Mouse (Mus musculus) midbrain, embryonic 12.5 days (tissue): ENCODE results near the gene Matk. TPM values are rescaled to one million over a fixed set of nuclear protein-coding genes. Genes with fewer than 3 reads are reported as not detected.

Source experiments
- ATAC-seq: fragments of 200-750 bp; cut with Nextera tagmentation; 2 replicates; pipeline ENCODE4 v1.8.0; 2017; ENCODE audit warnings: low read depth, moderate TSS enrichment, moderate library complexity; ENCODE audit not compliant: low FRiP score
- H3K27ac ChIP-seq: fragments of 300-500 bp; sonication (generic); replicated peaks from 2 replicates; pipeline ENCODE4 v1.5.1; 2016; ENCODE audit warnings: mild to moderate bottlenecking
- H3K27me3 ChIP-seq: fragments of 300-500 bp; sonication (generic); 2 replicates; pipeline ENCODE4 v1.6.1; 2016; ENCODE audit warnings: mild to moderate bottlenecking
- H3K36me3 ChIP-seq: fragments of 300-500 bp; sonication (generic); 2 replicates; pipeline ENCODE4 v1.6.1; 2016
- H3K4me1 ChIP-seq: fragments of 300-500 bp; sonication (generic); 2 replicates; pipeline ENCODE4 v1.6.1; 2016
- H3K4me2 ChIP-seq: fragments of 300-500 bp; sonication (generic); replicated peaks from 2 replicates; pipeline ENCODE4 v1.6.1; 2016; ENCODE audit warnings: mild to moderate bottlenecking, moderate library complexity
- H3K4me3 ChIP-seq: fragments of 300-500 bp; sonication (generic); 2 replicates; pipeline ENCODE4 v1.5.1; 2016; ENCODE audit warnings: mild to moderate bottlenecking
- H3K9ac ChIP-seq: fragments of 300-500 bp; sonication (generic); replicated peaks from 2 replicates; pipeline ENCODE4 v1.6.1; 2016; ENCODE audit warnings: mild to moderate bottlenecking, moderate library complexity
- H3K9me3 ChIP-seq: fragments of 300-500 bp; sonication (generic); 2 replicates; pipeline ENCODE4 v1.6.1; 2016; ENCODE audit warnings: mild to moderate bottlenecking
- WGBS: fragments of 180-500 bp; shearing (Covaris S2); methylation state at CpG from one replicate; pipeline ENCODE4 v1.1.7; 2016; 5-methylcytosine and 5-hydroxymethylcytosine counted together
- polyA plus RNA-seq: library from polyadenylated mRNA; unstranded; fragments of >200 nt; fragmentation: Nextera tagmentation; extraction: Ambion mirVana; gene quantifications from 2 replicates; pipeline ENCODE4 v1.2.1, GENCODE M21; 2016

The Matk gene
- polyA plus RNA-seq, 1 experiment from 2014 or later, result 5.0 TPM

DNA sequence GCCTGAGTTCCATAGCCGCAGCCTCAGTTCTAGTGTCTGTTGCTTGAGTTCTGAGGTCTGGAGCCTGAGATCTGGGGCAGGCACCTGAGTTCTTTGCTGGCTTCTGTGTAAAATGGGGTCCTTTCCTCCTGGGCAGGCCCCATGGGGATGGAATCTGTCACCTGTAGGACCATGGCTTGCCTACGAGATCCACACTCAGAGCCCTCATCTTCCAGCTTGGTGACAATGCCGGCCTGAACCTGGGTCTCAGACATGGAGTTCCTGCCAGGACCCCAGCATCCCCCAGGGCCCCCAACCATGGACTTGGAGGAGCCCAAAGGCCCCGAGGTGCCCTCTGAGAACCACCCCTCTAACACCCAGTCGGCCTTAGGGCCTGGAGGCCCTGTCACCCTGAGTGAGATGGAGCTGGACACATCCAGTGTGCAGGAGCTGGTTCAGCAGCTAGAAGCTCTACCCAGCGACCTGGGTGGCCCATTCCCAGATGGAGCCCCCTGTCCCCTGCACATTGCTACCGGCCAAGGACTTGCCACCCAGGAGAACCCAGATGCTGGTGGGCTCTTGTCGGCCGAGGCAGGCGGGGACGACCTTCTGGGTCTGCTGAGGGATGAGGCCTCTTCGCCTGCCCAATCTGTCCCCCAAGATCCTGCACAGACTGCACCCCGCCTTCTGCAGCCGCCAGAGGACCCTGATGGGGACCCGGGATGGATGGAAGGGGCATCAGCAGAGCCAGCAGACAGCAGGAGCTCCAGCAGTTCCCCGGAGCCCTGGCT is 16.1 kb downstream of the Matk start:
- Histone ChIP-seq H3K9ac (peak overlapping the region; percentile 79), H3K27ac (no peak overlapping the region), H3K27me3 (no peaks in the 10 kb centered on the region), H3K36me3 (peaks cover 47% of the 10 kb centered on the region), H3K4me3 (peak overlapping the region; percentile 63), H3K4me2 (peak overlapping the region; percentile 79), H3K9me3 (no peaks in the 10 kb centered on the region), H3K4me1 (peaks cover 15% of the 10 kb centered on the region)
- WGBS, result 80% methylated on average over 16 of the region's 16 CpGs
- no peak for ATAC-seq

GRCm38 (mm10) chr10:81272356-81272755 is 19.6 kb downstream of the Matk start:
- WGBS, result 98% methylated on average over 21 of the region's 21 CpGs
- no peak overlapping the region for H3K4me2 ChIP-seq
- peaks cover 11% of the 10 kb centered on the region for H3K4me1 ChIP-seq
- H3K27ac ChIP-seq, result no peak overlapping the region
- no peak overlapping the region for H3K4me3 ChIP-seq
- H3K36me3 ChIP-seq, result peaks cover 34% of the 10 kb centered on the region
- no peak overlapping the region for H3K9ac ChIP-seq
- H3K27me3 ChIP-seq, result no peaks in the 10 kb centered on the region
- H3K9me3 ChIP-seq, result no peaks in the 10 kb centered on the region
- no peak for ATAC-seq

DNA sequence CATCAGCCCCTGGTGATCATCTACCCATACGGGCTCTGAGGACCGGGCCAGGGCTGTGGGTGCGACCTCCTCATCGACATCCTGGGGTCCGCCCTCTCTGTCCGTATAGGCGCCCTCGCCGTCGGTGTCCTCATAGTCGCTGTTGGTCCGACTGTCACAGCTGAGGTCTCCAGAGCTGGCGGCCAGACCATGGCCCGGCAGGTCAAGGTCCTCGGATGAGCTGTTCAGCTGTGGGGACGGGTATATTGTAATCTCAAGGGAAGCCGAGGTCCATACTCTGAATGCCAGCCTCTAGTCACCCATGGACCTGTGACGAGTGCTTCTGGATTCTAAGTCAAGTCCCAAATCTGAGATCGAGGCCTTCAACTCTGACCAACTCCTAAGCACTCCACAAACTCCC is 21.1 kb downstream of the Matk start:
- Histone ChIP-seq H3K4me2 (no peak overlapping the region), H3K27ac (no peak overlapping the region), H3K4me3 (no peak overlapping the region), H3K9ac (no peak overlapping the region), H3K36me3 (peaks cover 34% of the 10 kb centered on the region), H3K9me3 (no peaks in the 10 kb centered on the region), H3K4me1 (peaks cover 4% of the 10 kb centered on the region), H3K27me3 (no peaks in the 10 kb centered on the region)
- 95% methylated on average over 19 of the region's 19 CpGs for WGBS
- no peak for ATAC-seq

DNA sequence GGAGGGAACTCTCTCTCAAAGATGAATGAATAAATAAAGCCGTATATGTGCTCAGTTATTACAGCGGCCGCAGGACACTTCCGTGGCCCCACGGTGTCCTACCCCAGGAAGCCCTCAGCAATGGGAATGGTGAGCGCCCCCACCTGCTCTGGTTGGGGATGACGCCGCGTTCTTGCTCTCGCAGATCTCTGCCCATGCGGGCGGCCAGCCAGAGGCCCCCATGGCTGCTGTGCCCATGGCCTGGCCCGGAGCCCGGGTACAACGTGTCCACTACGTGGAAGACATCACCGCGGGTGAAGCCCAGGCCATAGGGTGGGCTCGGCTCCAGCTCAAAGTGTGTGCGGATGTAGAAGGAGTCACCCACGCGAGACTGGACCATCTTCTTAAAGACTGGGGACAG is 24.9 kb downstream of the Matk start:
- no peaks in the 10 kb centered on the region for H3K4me1 ChIP-seq
- 79% methylated on average over 22 of the region's 22 CpGs for WGBS
- ATAC-seq, result no peak

GRCm38 (mm10) chr10:81279496-81279895 is 26.8 kb downstream of the Matk start:
- ATAC-seq, result no peak
- H3K9ac ChIP-seq, result no peak overlapping the region
- no peak overlapping the region for H3K4me2 ChIP-seq
- peaks cover 37% of the 10 kb centered on the region for H3K27me3 ChIP-seq
- 0 out of 2 replicates have a peak, but pooled peaks cover 3% of the 10 kb centered on the region for H3K36me3 ChIP-seq
- H3K27ac ChIP-seq, result no peak overlapping the region
- no peak overlapping the region for H3K4me3 ChIP-seq
- WGBS, result 56% methylated on average over 10 of the region's 10 CpGs
- no peaks in the 10 kb centered on the region for H3K4me1 ChIP-seq
- H3K9me3 ChIP-seq, result no peaks in the 10 kb centered on the region

More for the DNA sequence above, 24.9 kb downstream of the Matk start:
- Histone ChIP-seq H3K36me3 (peaks cover 12% of the 10 kb centered on the region), H3K9me3 (no peaks in the 10 kb centered on the region), H3K27ac (no peak overlapping the region), H3K4me2 (no peak overlapping the region), H3K9ac (no peak overlapping the region), H3K27me3 (peaks cover 19% of the 10 kb centered on the region; the same call in 1 of the 2 replicates), H3K4me3 (no peak overlapping the region)

DNA sequence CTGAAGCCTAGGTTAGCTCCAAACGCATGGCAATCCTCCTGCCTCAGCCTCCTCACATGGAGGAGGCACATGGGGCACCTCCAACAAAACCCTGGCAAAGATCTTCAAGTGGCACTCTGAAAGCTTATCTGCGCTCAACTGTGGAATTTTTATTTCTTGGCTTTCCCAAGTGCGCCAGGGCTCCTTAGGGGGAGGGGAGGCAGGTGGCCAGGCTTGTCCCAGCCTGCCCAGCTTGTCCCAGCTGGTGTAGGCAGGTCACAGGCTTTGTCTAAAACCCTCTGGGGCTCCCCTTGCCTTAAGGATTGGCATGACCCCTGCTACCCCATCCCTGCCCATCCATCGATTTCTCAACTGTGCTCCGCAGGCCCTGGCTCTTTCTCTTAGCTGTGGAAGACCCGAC is 31.5 kb downstream of the Matk start:
- H3K4me1 ChIP-seq, result peaks cover 5% of the 10 kb centered on the region; the same call in 1 of the 2 replicates
- H3K9ac ChIP-seq, result no peak overlapping the region
- ATAC-seq, result no peak
- H3K4me3 ChIP-seq, result no peak overlapping the region
- no peak overlapping the region for H3K4me2 ChIP-seq
- H3K27ac ChIP-seq, result no peak overlapping the region
- no peaks in the 10 kb centered on the region for H3K9me3 ChIP-seq
- H3K27me3 ChIP-seq, result peaks cover 62% of the 10 kb centered on the region
- no peaks in the 10 kb centered on the region for H3K36me3 ChIP-seq
- WGBS, result 58% methylated on average over 6 of the region's 6 CpGs

DNA sequence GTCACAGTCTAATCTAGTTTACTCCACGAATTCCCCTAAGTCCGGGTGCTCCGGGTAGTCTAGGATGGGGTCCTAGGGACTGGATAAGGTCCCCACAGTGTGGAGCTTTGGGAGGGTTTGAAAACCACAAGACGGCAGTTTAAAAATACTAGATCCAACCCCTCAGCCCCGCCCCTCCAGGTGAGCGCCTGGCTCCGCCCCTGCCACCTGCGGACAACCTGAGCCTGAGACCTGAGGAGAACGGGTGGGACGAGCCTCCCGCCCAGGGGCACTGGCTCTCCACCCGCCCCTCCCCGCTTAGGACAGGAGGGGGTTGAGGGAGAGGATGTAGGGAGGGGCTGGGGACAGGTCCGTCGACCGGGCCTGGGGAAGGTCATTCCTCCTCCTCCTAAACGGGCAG is 32.0 kb downstream of the Matk start:
- H3K4me3 ChIP-seq, result no peak overlapping the region
- H3K4me2 ChIP-seq, result peak overlapping the region; percentile 72

GRCm38 (mm10) chr10:81285694-81286450 is 33.1 kb downstream of the Matk start:
- Histone ChIP-seq H3K36me3 (no peaks in the 10 kb centered on the region), H3K4me3 (peak overlapping the region; percentile 50), H3K9me3 (no peaks in the 10 kb centered on the region), H3K27me3 (peaks cover 65% of the 10 kb centered on the region), H3K27ac (no peak overlapping the region), H3K4me1 (peaks cover 10% of the 10 kb centered on the region; the same call in 1 of the 2 replicates), H3K4me2 (peak overlapping the region; percentile 72), H3K9ac (peak overlapping the region; percentile 56)
- WGBS, result 2% methylated on average over 54 of the region's 54 CpGs
- peak; percentile 75 for ATAC-seq

More for the DNA sequence above, 32.0 kb downstream of the Matk start:
- no peaks in the 10 kb centered on the region for H3K9me3 ChIP-seq
- peaks cover 5% of the 10 kb centered on the region; the same call in 1 of the 2 replicates for H3K4me1 ChIP-seq
- H3K27me3 ChIP-seq, result peaks cover 65% of the 10 kb centered on the region
- 15% methylated on average over 17 of the region's 17 CpGs for WGBS
- H3K27ac ChIP-seq, result no peak overlapping the region
- ATAC-seq, result no peak
- no peaks in the 10 kb centered on the region for H3K36me3 ChIP-seq
- H3K9ac ChIP-seq, result no peak overlapping the region

GRCm38 (mm10) chr10:81286586-81286985 is 33.9 kb downstream of the Matk start:
- Histone ChIP-seq H3K27ac (no peak overlapping the region), H3K4me2 (no peak overlapping the region), H3K36me3 (no peaks in the 10 kb centered on the region), H3K4me3 (no peak overlapping the region), H3K9me3 (no peaks in the 10 kb centered on the region), H3K9ac (no peak overlapping the region), H3K4me1 (peaks cover 13% of the 10 kb centered on the region; the same call in 1 of the 2 replicates), H3K27me3 (peaks cover 65% of the 10 kb centered on the region)
- WGBS, result 48% methylated on average over 6 of the region's 6 CpGs
- no peak for ATAC-seq

DNA sequence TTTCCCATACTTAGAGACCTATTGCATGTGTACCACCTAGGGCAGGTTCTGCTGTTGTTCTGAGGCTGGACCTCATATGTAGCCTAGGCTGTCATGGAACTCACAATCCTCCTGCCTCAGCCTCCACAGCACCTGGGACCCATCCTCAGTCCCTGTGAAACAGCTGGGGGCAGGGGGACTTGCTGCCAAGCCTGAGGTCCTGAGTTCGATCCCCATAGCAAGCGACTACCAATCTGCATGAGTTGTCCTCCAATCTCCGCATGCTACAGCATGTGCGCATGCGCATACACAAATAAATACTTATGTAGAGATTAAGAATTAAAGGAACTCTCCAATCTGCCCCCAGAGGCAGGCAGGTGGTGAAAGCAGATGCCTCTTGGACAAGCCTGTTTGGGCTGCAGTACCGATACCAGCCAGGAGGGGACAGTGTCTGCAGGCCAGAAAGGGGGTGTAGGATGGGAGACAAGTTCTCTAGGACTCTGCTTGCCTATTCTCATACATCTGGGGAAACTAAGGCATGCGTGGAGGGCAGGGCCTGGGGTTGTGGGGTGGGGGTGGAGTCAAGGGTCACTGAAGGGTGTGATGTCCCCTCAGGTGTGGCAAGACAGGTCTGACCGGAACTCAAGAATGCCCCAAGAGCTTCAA is 34.9 kb downstream of the Matk start:
- H3K27me3 ChIP-seq, result peaks cover 68% of the 10 kb centered on the region
- H3K4me1 ChIP-seq, result peaks cover 13% of the 10 kb centered on the region; the same call in 1 of the 2 replicates
- H3K9me3 ChIP-seq, result no peaks in the 10 kb centered on the region
- no peak overlapping the region for H3K4me2 ChIP-seq
- ATAC-seq, result no peak
- WGBS, result 61% methylated on average over 8 of the region's 8 CpGs
- no peak overlapping the region for H3K27ac ChIP-seq
- H3K9ac ChIP-seq, result no peak overlapping the region
- H3K4me3 ChIP-seq, result no peak overlapping the region
- H3K36me3 ChIP-seq, result no peaks in the 10 kb centered on the region

DNA sequence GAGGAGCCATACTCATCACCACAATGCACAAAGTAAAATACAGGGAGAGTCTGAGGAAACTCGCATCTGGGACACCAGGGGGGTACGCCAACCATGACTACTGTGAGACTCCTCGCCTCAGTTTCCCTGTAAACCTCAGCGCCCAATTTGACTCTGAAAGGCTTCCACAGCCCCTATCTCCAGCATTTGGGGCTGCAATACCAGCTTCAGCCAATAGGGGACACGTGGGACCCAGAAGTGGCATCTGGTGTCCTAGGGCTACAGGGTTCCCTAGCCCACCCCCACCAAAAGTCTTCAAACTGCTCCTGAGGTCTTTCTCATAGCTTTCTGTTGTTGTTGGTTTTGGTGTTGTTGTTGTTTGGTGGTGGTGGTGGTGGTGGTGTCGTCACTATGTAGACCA is 35.9 kb downstream of the Matk start:
- Histone ChIP-seq H3K27ac (no peak overlapping the region), H3K9ac (no peak overlapping the region), H3K36me3 (no peaks in the 10 kb centered on the region), H3K9me3 (no peaks in the 10 kb centered on the region), H3K4me3 (no peak overlapping the region), H3K4me1 (peaks cover 16% of the 10 kb centered on the region), H3K4me2 (no peak overlapping the region), H3K27me3 (peaks cover 59% of the 10 kb centered on the region)
- ATAC-seq, result no peak
- 28% methylated on average over 6 of the region's 6 CpGs for WGBS

GRCm38 (mm10) chr10:81289278-81289677 is 36.5 kb downstream of the Matk start:
- H3K9me3 ChIP-seq, result no peaks in the 10 kb centered on the region
- no peak overlapping the region for H3K9ac ChIP-seq
- no peak overlapping the region for H3K4me3 ChIP-seq
- no peaks in the 10 kb centered on the region for H3K36me3 ChIP-seq
- WGBS, result 5% methylated on average over 7 of the region's 7 CpGs
- H3K4me2 ChIP-seq, result no peak overlapping the region
- no peak for ATAC-seq
- H3K27me3 ChIP-seq, result peaks cover 53% of the 10 kb centered on the region
- H3K27ac ChIP-seq, result no peak overlapping the region
- H3K4me1 ChIP-seq, result peaks cover 22% of the 10 kb centered on the region
